Mouse (Mus musculus): ENCODE results near the gene Npdc1.

DNA sequence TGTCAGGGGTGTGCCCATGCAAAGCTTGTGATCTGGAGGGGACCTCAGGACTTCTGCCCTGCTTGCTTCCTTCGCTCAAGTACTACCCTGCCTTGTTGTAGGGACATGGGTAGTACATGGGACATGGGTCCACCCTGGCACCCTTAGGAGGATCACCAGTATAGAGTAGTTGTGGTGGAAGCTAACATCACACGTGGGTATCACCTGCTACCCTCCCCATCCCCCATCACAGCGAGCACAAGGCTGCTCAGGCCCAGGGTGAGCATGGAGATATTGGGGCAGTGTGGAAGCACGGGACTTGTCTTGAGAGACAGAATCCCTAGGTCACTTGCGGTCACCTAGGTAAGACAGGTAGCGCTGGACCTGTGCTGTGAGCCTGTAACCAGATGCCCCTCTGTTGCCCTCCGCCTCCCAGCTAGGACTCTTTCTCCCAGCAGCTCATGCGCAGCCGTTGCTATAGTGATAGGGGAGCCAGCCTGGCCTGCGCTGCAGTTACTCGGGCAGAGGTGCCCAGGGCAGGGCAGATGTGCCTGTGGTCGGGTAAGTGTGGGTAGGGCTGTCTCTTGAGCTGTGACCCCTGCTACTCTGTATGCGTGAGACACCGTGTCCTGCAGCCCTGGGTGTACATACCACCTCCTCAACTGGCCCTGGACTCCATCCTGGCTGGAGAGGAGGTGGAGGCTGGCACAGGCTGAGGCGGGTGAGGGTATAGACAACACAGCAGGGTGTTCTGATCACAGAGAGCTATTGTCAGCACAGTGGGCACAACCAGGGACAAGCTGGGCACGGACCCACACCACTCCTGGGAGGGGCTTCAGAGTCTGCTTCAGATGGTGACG is 31.5 kb downstream of the Npdc1 start:
- TF ChIP-seq CTCF (IDR thresholded peaks at IDR 0.05; ENCODE audit: low read depth, low read length) (no peak), TAL1 (conservative IDR thresholded peaks at IDR 0.05; ENCODE audit: low read depth, low read length) (no peak)
